Mouse (Mus musculus): Measurements from ENCODE around the gene 4930447C04Rik.

The 4930447C04Rik gene

GRCm38 (mm10) chr12:72841500-72841899 is 99.1 kb downstream of the 4930447C04Rik start:
- DNase-seq (ENCODE audit: low read depth, low spot score): no peak

GRCm38 (mm10) chr12:72837302-72837701 is 103.3 kb downstream of the 4930447C04Rik start:
- no peak for DNase-seq (ENCODE audit: low read depth, low spot score)

GRCm38 (mm10) chr12:72835518-72836015 is 105.0 kb downstream of the 4930447C04Rik start:
- no peak for DNase-seq (ENCODE audit: low read depth, low spot score)

GRCm38 (mm10) chr12:72834773-72835517 is 105.6 kb downstream of the 4930447C04Rik start:
- DNase-seq (ENCODE audit: low read depth, low spot score): no peak

GRCm38 (mm10) chr12:72831711-72832432 is 108.7 kb downstream of the 4930447C04Rik start:
- DNase-seq (ENCODE audit: low read depth, low spot score): no peak

All from embryo, embryonic 11.5 days (tissue).